Mouse (Mus musculus) urinary bladder, postnatal 4 days (tissue): Measurements from ENCODE around the gene Spast.

Source experiments
- DNase-seq, 2 experiments: peaks; one replicate each; pipeline ENCODE4 v3.0.0; 2021 to 2022; ENCODE audit warnings: low spot score in 2 of 2

The Spast gene

DNA sequence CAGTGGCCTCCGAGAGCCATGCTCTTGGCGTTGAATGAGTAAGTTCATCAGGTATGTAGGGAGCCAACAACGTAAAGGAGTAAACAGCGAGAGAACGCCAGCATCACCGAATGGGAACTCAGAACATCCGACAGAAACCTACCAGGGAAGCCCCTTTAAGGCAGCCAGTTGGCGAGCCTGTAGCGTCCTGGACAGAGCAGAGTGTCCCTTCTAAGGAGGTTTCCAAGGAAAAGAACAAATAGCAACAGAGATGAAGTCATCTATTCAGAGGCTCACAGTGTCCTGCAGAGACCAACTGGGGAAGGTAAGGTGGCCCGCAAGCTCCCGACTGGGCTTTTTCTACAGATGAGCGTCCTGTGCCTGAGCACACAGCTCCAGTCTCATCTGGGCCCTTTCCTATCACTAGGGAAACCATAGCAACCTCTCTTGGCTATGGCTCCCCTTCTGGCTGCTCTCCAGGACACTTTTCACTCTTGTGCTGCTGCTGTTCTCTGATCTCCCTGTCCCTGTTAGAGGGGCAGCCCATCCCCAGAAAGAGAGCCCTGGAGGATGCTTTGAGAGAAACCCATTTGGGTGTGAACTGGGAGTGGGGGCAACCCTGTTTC lies 85.7 kb downstream of the Spast start:
- no peak for DNase-seq

DNA sequence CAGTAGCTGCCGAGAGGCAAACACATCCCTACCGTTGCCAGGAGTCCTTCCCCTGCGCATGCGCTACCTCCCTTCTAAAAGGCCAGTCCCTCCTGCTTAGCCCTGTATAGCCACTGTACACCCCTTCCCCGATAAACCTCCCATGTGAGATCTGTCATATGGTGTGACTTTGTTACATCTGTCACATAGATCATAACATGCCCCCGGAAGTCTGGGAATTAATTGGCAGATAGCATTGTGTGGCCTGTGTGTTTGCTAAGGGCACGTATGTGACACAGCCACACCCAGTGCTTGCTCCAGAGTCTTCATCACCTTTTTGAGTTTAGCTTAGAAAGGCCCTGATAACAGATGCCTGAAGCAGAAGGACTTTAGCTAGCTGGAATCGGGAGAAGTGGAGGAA lies 91.3 kb downstream of the Spast start:
- DNase-seq, result no peak

DNA sequence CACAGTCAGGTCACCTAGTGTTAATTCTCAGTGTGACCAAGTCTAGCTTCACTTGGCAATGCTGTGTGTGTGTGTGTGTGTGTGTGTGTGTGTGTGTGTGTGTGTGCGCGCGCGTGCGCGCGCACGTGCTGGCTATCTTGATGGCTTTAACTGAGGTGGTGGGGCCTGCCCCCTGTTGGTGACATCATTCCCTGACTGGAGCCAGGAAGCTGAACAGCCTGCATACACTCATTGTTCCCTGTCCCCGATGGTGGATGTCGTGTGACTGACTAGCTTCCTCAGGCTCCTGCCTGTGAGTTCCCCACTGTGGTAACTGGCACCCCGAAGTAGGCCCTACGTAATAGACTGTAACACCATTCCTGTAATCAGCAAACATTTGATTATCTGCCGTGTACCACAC lies 92.7 kb downstream of the Spast start:
- DNase-seq, result no peak

DNA sequence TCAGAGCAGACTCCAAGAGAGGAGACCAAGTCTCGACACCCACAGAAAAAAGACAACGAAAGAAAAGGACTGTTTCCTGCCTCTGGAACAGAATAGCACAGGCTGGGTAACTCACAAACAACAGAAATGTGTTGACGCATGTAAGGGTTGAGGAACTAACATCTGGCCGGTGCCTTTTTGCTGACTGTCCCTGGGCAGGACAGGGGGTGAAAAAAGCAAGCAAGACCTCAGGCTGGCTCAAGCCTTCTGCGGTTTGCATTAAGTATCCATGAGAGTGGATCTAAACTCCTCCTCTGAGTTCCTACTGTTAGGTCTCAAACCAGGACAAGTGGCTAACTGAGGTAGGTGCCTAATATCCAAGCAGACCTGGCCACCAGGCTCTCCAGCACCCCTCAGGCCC lies 93.8 kb downstream of the Spast start:
- no peak for DNase-seq

DNA sequence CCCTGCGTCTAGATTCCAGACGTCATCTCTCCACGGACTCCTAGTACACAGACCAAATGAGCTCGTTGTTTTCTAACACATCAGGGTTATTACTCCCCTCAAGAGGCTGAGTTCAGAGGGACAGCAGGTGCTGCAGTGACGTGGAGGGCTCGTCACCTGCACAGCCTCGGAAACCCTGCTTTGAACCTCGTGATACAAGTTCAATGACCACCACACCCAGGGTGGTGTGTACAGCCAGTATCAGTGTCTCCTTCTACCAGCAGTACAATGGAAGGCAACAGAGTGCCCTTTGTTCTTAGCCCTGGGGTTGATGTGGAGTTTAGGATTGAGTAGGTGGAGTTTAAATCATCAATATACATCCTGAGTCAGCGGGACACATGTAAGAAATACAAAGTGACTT lies 99.0 kb downstream of the Spast start:
- no peak for DNase-seq

DNA sequence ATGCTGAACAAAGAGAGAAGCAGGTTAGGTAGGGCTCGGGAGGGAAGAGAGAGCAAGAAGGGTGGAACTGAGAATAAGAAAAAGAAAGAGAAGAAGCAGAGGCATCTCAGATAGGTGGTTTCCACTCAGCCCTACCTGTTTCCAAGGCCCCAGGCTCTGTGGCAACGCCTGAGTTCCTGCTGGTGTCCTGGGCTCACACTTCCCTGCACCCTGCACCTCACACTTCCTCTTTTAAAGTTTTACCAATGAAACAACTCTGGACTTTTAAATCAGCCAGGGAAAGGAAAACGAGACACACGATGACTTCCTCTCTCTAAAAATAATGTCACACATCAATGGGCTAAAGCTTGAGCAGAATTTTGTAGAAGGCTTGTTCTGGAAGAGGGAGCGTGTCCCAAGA lies 101.7 kb downstream of the Spast start:
- no peak for DNase-seq
